Mouse (Mus musculus): ENCODE measurements at regions not wholly inside any gene's neighbourhood (a gene's known extent, or its start where the extent isn't known, plus 50 kb on each side); places are given as distances from the start of the nearest gene placed in this dataset.

DNA sequence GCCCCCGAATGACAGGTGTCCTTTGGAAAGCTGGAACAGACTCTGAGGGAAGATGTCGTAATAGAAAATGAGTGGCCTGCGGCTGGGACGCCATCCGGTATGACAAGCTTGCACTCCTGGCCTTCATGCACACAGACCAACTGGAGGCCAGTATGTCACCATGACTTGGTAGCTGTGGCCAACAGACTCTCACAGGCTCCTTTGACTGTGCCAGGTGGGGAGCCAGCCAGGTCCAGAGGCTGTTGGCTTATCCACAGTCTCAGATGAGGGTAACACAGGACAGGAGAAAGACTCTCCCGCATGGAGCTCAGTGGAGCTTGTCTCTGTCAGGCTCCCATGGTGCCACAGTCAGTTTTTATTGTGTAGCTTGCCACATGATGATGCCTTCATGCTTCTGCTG lies 219.7 kb downstream of the Sox2 start:
- no peak for DNase-seq

DNA sequence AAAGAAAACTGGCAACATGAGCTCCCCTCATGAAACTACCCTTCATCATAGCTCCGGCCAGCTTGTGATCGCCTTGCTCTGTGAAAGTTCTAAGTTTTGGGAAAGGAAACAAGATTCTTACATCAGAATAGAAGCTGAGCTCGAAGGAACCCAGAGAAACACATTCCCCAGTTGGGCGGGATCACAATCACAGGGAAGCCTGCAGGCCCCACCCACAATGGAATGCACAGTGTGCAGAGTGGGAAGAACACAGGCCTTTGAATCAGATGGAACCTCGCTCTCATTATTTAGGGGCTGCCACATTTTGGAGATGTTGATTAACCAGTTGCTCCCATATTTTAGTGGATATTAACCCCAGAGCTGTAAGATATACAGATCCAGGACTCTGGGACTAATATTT lies 234.9 kb downstream of the Sox2 start:
- DNase-seq: no peak

GRCm38 (mm10) chr3:34893381-34893780 lies 243.2 kb downstream of the Sox2 start:
- no peak for DNase-seq

- DNase-seq: no peak
Observed at GRCm38 (mm10) chr3:34903106-34903505, 252.9 kb downstream of the Sox2 start.

DNA sequence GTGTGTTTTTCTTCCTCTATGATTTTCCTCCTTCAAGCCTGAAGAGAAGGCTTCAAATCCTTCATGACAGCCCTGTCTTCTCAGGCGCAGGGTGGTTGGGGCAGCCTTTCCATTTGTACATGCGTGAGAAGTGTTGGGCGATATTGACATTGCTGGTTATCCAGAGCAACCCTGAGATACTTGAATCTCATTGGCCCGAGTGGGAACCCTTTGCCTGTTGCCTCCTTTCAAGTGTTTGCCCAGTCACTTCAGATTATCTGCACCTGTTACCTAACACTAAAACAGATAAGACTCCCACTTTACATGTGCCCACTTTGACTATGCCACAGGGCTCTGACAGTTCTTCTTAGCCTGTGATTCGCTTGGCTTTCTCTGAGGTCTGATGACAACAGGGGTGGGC lies 258.3 kb downstream of the Sox2 start:
- no peak for DNase-seq

DNA sequence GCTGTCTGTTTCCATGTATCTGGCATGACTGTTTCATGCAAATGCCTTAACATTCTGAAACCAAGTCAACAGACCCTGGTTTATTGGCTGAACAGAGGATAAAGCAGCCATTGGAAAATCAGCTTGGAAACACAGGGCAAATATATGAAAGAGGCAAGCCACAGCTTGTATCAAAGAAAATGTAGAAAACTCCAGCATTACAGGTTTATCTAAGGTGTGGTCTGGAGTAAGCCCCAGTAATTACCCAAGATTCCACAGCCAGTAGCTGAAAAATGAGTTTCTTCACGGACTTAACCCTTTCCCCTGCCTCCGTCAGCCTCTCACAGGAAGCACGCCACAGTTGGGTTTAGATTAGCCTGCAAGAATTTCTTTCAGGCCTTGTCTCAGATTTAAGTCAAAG lies 259.1 kb downstream of the Sox2 start:
- no peak for DNase-seq

DNA sequence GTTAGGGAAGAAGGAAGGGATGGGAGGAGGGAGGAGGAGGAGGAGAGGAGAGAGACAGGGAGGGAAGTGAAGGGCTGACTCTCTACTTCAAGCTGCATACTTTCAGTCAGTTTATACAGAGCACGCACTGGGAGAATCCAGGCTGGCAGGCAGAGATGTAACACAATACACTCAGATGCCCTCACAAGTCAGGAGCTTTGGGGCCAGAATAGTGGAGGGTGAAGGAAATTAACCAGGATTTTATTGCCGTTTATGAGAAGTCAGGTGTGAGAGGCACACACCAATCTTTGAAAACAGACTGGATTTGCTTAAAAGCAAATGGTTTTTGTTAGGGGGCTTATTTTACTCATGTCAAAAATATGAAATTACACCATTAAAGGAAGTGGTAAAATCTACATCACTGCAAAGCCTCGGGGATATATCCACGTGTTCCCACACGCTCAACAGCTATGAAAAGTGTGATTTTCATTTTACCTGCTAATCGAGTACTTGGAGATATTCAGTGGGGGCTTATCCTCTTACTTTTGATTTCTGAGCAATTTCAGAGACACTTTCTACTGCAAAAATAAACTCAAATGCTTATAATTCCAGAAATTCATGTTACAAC lies 268.2 kb downstream of the Sox2 start:
- no peak for DNase-seq

DNA sequence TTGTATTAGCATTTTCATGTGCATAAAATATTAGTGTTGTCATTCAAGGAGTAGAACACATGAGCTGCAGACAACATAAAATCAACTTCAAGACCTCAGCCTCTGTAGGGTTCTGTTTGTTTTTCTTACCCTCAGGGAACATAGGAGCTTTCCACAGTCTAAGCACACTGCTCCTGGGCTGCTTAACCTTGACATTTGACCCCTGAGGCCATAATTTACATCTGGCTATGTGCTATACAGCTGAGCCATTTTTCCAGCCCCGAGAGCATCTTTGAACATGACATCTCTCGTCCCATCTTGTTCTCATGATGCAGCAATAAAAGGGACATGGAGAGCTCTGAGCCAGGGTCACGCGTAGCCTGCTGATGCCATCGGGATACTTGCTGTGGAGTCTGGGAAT lies 270.3 kb downstream of the Sox2 start:
- no peak for DNase-seq

DNA sequence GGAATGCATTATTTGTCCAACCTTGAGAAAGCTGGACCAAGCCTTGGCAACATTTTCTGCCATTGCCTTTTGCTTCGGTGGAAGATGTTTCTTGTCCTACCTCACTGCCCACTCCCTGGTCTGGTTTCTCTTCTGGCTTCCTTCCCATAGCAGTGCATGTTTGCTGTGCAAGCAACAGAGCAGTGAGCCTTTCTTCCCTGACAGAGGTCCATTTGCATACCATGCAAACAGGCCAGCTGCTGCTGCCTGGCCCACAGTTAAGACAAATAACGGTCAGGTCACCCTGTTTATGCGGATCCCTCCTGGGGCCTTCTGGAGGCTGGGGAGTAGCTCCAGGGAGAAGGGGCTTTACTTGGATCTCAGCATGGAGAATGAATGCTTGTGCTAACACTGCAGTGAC lies 299.7 kb downstream of the Sox2 start:
- DNase-seq: no peak

GRCm38 (mm10) chr3:34956183-34956582 lies 306.0 kb downstream of the Sox2 start:
- no peak for DNase-seq

GRCm38 (mm10) chr3:34959044-34959521 lies 308.9 kb downstream of the Sox2 start:
- no peak for DNase-seq

DNA sequence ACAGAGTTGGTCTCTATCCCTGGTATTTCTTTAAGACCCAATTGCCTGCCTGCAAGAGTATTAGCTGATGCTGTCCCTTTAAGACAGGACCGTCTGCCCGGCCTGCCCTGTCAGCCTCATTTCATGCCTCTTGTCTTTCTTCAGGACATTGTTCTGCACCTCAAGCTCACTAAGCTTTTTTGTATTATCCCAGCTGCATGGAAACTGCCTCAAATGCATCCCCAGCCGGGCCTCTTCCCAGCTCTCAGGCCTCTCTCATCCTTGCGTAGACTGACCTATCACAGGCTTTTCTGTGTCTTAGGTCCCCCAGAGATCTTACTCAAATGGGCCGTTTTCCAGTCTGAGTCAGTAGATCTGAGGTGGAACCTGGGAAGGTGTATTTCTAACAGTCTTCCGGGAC lies 316.2 kb downstream of the Sox2 start:
- DNase-seq: no peak

DNA sequence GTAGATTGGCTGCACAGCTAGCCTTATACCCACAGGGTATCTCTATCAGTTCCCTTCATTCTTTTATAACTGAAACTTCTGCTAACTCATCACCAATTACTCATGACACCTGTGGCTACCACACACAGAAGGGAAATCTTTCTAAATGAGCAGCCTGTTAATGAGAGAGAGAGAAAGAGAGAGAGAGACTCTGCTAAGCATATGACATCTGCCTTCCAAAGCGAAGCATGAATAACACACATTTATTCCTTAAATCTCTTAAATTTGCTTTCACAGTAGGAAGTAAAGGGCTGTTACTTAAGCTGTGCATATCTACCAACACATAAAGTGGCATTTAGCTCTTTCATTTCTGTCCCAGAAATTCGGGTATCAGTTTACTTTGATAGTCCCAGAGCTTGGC lies 317.7 kb downstream of the Sox2 start:
- DNase-seq: no peak

- DNase-seq: no peak
Observed at GRCm38 (mm10) chr3:34971536-34971935, 321.3 kb downstream of the Sox2 start.

GRCm38 (mm10) chr3:34974371-34974770 lies 324.2 kb downstream of the Sox2 start:
- DNase-seq: no peak

Small RNA genes in the stretch of these regions (microRNA-seq; reads per million reads assigned to microRNA genes)
- 0 reads per million in 2 experiments for gene Mir6378

All from gastrocnemius, postnatal 10 days (tissue).